In genomic region chr6:98208051-98208450, GRCm38 (mm10) we compare ENCODE assay signal across 23 mouse cellular contexts.
"Had no signal": no experiment of that assay in that cellular context is flagged by ENCODE, and none has a peak within 500 bp of the region (broad histone marks: within the 10 kb centered on the region; RNA-seq: fewer than 3 reads in every experiment).

No protein-coding gene starts in this region.

- DNase-seq: forebrain, postnatal 0 days; gastrocnemius, postnatal 14 days; gastrocnemius, postnatal 36 days; heart, adult 18-20 months; kidney, adult 11 months; kidney, adult 2 months; kidney, adult 9 months; kidney, postnatal 14 days; kidney, postnatal 36 days; layer of hippocampus, adult 9-11 months; layer of hippocampus, postnatal 36 days; left cerebral cortex, postnatal 4 days had no signal

- H3K4me1 ChIP-seq: heart, embryonic 12.5 days; hindbrain, embryonic 13.5 days; hindbrain, embryonic 15.5 days; kidney, embryonic 15.5 days; liver, embryonic 12.5 days had no signal

- H3K27ac ChIP-seq: hindbrain, embryonic 13.5 days; hindbrain, embryonic 15.5 days; hindbrain, postnatal 0 days; kidney, embryonic 15.5 days; kidney, postnatal 0 days; liver, embryonic 12.5 days; liver, embryonic 14.5 days had no signal

- H3K36me3 ChIP-seq: heart, embryonic 12.5 days; hindbrain, embryonic 13.5 days; hindbrain, embryonic 15.5 days; kidney, embryonic 15.5 days; limb, embryonic 13.5 days; limb, embryonic 15.5 days; liver, embryonic 12.5 days had no signal

- H3K4me2 ChIP-seq: heart, embryonic 12.5 days; hindbrain, embryonic 13.5 days; hindbrain, embryonic 15.5 days; kidney, embryonic 15.5 days; limb, embryonic 13.5 days; limb, embryonic 15.5 days; liver, embryonic 12.5 days had no signal

- ATAC-seq: forebrain, postnatal 0 days; hindbrain, postnatal 0 days; intestine, embryonic 16.5 days; liver, embryonic 12.5 days had no signal

- H3K4me3 ChIP-seq: heart, embryonic 12.5 days; hindbrain, embryonic 13.5 days; hindbrain, embryonic 15.5 days; kidney, embryonic 15.5 days; limb, embryonic 13.5 days; limb, embryonic 15.5 days; liver, embryonic 12.5 days had no signal

- H3K9me3 ChIP-seq: heart, embryonic 12.5 days; hindbrain, embryonic 13.5 days; hindbrain, embryonic 15.5 days; kidney, embryonic 15.5 days; limb, embryonic 13.5 days; limb, embryonic 15.5 days; liver, embryonic 12.5 days had no signal

- H3K9ac ChIP-seq: forebrain, postnatal 0 days; heart, embryonic 12.5 days; hindbrain, embryonic 13.5 days; hindbrain, embryonic 15.5 days; kidney, embryonic 15.5 days; limb, embryonic 13.5 days; limb, embryonic 15.5 days; liver, embryonic 12.5 days; liver, embryonic 14.5 days had no signal

- H3K27me3 ChIP-seq: heart, embryonic 12.5 days; hindbrain, embryonic 13.5 days; hindbrain, embryonic 15.5 days; kidney, embryonic 15.5 days; limb, embryonic 13.5 days; limb, embryonic 15.5 days; liver, embryonic 12.5 days had no signal
